Mouse (Mus musculus) heart, adult 2 months (tissue): ENCODE measurements around the gene Scd2. TPM values are rescaled to one million over a fixed set of nuclear protein-coding genes. Genes with fewer than 3 reads are reported as not detected.

Experiments used
- DNase-seq, 2 experiments: peaks; one replicate each; pipeline ENCODE4 v3.0.0; 2021
- H3K27ac ChIP-seq: fragments of 200-600 bp; 2 replicates; pipeline ENCODE4 v1.8.1; 2022
- H3K27me3 ChIP-seq: fragments of 200-500 bp; 2 replicates; pipeline ENCODE4 v1.6.1; 2012; ENCODE audit warnings: mild to moderate bottlenecking, low read length, inconsistent platforms, mixed read lengths; ENCODE audit not compliant: control insufficient read depth, insufficient read depth
- H3K36me3 ChIP-seq: fragments of 200-500 bp; 2 replicates; pipeline ENCODE4 v1.6.1; 2012; ENCODE audit warnings: low read length, inconsistent platforms; ENCODE audit not compliant: control insufficient read depth, insufficient read depth
- H3K4me1 ChIP-seq: fragments of 200-500 bp; 2 replicates; pipeline ENCODE4 v1.6.1; 2011; ENCODE audit warnings: low read length; ENCODE audit not compliant: control insufficient read depth, insufficient read depth
- H3K4me3 ChIP-seq: fragments of 200-600 bp; 2 replicates; pipeline ENCODE4 v1.8.1; 2022
- H3K79me2 ChIP-seq: fragments of 200-500 bp; replicated peaks from 2 replicates; pipeline ENCODE4 v1.6.1; 2012; ENCODE audit warnings: mild to moderate bottlenecking, inconsistent platforms, low read length, moderate library complexity, mixed read lengths; ENCODE audit not compliant: control insufficient read depth, insufficient read depth
- H3K9ac ChIP-seq: fragments of 200-500 bp; 2 replicates; pipeline ENCODE4 v1.6.1; 2012; ENCODE audit warnings: low read depth, mild to moderate bottlenecking, control low read depth, inconsistent platforms, low read length, mixed read lengths
- CTCF ChIP-seq: fragments of 200-600 bp; IDR thresholded peaks from 2 replicates; pipeline ENCODE4 v1.8.1; 2022; ENCODE audit warnings: antibody characterized with exemption, mild to moderate bottlenecking, moderate library complexity
- EP300 ChIP-seq: fragments of 200-500 bp; IDR thresholded peaks from 2 replicates; pipeline ENCODE4 v1.6.1; 2011; ENCODE audit warnings: low read depth, low read length, control low read depth; ENCODE audit not compliant: insufficient read depth
- POLR2A ChIP-seq: fragments of 200-500 bp; IDR thresholded peaks from 2 replicates; pipeline ENCODE4 v1.6.1; 2011; ENCODE audit warnings: mild to moderate bottlenecking, low read depth, low read length, control low read depth; ENCODE audit not compliant: insufficient read depth
- WGBS: fragments of 180-500 bp; shearing (Covaris S2); methylation state at CpG from one replicate; pipeline ENCODE4 v1.1.7; 2018; 5-methylcytosine and 5-hydroxymethylcytosine counted together
- intact Hi-C: fragments of 180-260 bp; cut with DNase I; formaldehyde crosslinking; loops from one replicate; pipeline ENCODE4 v1.15.1; 2025
- polyA plus RNA-seq: library from polyadenylated mRNA; depleted of rRNA; stranded (reverse); fragments of >200 nt; gene quantifications from 2 replicates; pipeline ENCODE4 v1.2.3, GENCODE M21; 2012
- total RNA-seq, 2 experiments: library from RNA; stranded (reverse); gene quantifications; 2 replicates each; pipeline ENCODE4 v1.2.3; 2021

Scd2 gene
- total and polyA plus RNA-seq, 3 experiments = 9.2 to 21.2 (median 12.2) TPM

DNA sequence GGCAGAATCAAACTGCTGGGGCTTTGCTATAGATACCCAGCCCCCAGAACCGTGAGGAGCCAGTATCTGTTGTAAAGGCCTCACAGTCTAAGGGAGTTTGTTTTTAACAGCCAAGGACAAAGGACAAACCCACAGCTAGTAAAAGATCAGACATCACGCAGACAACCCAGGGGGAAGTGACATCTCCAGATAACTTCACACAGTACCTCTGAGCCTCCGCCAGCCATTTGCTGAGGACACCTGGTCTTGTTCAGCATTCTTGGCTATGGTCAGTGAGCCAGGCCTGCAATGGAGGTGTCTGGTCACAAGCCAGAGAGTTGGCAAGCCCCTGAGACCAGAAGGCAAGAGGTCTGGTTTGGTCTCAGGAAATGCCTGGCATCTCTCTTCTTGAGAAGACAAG is 991 bp upstream of the Scd2 start:
- H3K79me2 ChIP-seq = no peaks in the 10 kb centered on the region
- TF ChIP-seq POLR2A = no peak
- TF ChIP-seq CTCF = no peak
- TF ChIP-seq EP300 = no peak
- H3K4me3 ChIP-seq = no peak overlapping the region
- DNase-seq = no peak
- no peaks in the 10 kb centered on the region for H3K36me3 ChIP-seq
- no peak overlapping the region for H3K9ac ChIP-seq
- WGBS = 83% methylated on average over 3 of the region's 3 CpGs
- peaks cover 3% of the 10 kb centered on the region for H3K4me1 ChIP-seq
- no peaks in the 10 kb centered on the region for H3K27me3 ChIP-seq
- intact Hi-C loops = no loop called here
- H3K27ac ChIP-seq = no peak overlapping the region

DNA sequence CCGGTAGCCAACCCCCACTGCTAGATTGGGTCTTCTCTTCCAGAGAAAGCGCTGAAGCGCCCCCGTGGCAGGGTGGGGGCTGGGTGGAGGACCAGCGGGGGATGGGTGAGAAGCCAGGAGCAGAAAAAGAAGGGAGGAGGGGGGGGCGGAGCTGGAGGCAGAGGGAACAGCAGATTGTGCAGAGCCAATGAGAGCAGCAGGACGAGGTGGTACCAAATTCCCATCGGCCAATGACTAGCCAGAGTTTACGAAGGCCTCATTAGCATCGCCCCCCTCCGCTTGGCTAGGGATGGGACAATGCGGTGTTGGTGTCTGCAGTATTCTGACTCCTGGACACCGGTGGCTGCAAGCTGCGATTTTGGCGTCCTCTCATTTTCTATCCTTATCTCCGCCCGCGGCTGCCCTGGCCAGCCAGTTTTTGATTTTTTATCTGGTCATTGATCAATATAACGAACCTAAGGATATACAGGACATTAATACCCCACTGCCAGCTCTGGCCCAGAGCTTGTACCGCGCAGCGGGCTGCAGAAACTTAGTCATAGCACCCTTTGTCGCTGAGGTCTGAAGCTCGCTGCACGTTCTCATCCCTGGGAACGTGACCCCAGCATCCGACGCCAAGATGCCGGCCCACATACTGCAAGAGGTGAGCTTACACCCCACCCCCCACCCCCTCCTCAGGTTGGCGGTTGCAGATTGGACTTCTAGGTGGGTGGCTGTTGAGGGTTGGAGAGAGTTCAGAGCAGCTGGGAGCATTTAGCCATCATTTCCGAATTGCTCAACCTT is 486 bp downstream of the Scd2 start:
- WGBS = 2% methylated on average over 31 of the region's 31 CpGs
- H3K4me1 ChIP-seq = peaks cover 3% of the 10 kb centered on the region
- peak; percentile 82 to 90 for DNase-seq

DNA sequence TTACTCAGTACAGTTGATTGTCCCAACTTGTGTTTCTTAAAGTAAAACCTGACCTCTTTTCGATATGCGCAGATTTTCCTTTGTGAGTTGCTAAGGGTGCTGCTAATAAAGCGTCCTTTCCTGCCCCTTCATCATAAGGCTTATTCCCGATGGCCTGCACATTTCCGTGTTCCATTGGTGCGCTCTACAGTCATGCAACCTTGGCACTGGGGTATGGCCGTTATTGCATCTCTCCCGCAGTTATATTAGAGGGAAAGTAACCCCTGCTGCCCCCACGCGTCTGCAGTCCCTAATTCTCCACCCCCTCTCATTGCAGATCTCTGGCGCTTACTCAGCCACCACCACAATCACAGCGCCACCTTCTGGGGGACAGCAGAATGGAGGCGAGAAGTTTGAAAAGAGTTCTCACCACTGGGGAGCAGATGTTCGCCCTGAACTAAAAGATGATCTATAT is 1.1 kb downstream of the Scd2 start:
- intact Hi-C loops = loop anchor here (1.0 to 5.0 kb wide), 3 partner anchors 49 to 132 kb away; no protein-coding TSS in a partner anchor
- WGBS = 1% methylated on average over 14 of the region's 14 CpGs

More for the DNA sequence above, 486 bp downstream of the Scd2 start:
- Histone ChIP-seq H3K27ac (peak overlapping the region; percentile 53), H3K9ac (peak overlapping the region; percentile 81), H3K27me3 (no peaks in the 10 kb centered on the region), H3K79me2 (no peaks in the 10 kb centered on the region), H3K4me3 (peak overlapping the region; percentile 76), H3K36me3 (no peaks in the 10 kb centered on the region)
- intact Hi-C loops = no loop called here
- TF ChIP-seq EP300 (no peak), CTCF (peak; percentile 31), POLR2A (peak; percentile 94)

DNA sequence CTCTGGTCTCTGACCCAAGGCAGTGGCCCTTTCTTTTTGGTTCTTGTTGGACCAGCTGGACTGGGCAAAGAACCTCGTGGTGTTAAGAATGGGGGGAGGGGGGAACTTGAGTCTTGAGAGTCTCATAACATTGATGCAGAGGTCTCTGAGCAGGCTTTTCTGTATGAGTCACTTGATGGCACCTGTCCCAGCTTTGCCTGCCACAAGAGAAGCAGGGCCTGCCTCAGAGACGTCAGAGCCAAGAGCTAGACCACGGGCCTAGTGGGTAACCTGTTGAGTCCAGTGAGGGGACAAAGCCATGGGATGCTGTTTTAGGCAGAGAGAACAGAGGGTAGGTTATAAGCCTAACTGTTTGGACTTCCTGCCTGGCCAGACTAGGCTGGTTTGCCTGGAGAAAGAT is 1.8 kb downstream of the Scd2 start:
- intact Hi-C loops = loop anchor here (1.0 to 5.0 kb wide), 3 partner anchors 50 to 133 kb away; no protein-coding TSS in a partner anchor
- Histone ChIP-seq H3K27me3 (no peaks in the 10 kb centered on the region), H3K9ac (no peak overlapping the region), H3K27ac (peak overlapping the region; percentile 23), H3K79me2 (no peaks in the 10 kb centered on the region), H3K4me1 (peaks cover 3% of the 10 kb centered on the region), H3K36me3 (no peaks in the 10 kb centered on the region), H3K4me3 (peak overlapping the region; percentile 76; the same call in 1 of the 2 replicates)
- 16% methylated on average over 3 of the region's 3 CpGs for WGBS
- TF ChIP-seq POLR2A (no peak), EP300 (no peak), CTCF (no peak)
- no peak for DNase-seq

More for the DNA sequence above, 1.1 kb downstream of the Scd2 start:
- Histone ChIP-seq H3K79me2 (no peaks in the 10 kb centered on the region), H3K27ac (peak overlapping the region; percentile 53), H3K4me1 (peaks cover 3% of the 10 kb centered on the region), H3K36me3 (no peaks in the 10 kb centered on the region), H3K4me3 (peak overlapping the region; percentile 76), H3K9ac (peak overlapping the region; percentile 81), H3K27me3 (no peaks in the 10 kb centered on the region)
- peak; percentile 87 for DNase-seq
- peak; percentile 90 for TF ChIP-seq CTCF
- peak; percentile 61; the same call in 1 of the 2 replicates for TF ChIP-seq POLR2A
- TF ChIP-seq EP300 = peak; percentile 85; the same call in 1 of the 2 replicates

- H3K4me3 ChIP-seq = no peak overlapping the region
- 11% methylated on average over 4 of the region's 4 CpGs for WGBS
- peak overlapping the region; percentile 20; the same call in 1 of the 2 replicates for H3K27ac ChIP-seq
These were observed 2.3 kb downstream of the Scd2 start for GRCm38 (mm10) chr19:44295741-44296140.

DNA sequence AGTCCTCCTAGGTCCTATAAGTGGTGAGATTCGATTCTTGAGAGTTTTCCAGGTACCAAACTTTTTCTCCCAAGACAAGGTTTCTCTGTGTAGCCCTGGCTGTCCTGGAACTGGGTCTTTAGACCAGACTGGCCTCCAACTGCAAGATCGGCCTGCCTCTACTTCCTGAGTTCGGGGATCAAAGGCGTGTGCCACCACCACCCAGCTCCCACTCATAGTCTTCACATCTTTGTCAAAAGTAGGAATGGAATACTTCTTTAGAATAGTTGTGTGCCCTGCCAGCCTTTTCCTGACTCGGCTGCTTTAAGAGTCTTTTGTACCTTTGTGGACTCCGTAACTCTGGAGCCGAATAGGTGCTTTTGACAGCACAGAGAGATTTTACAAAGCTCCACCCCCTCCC is 2.7 kb downstream of the Scd2 start:
- no peak for TF ChIP-seq EP300
- no peak for TF ChIP-seq CTCF
- no peak for TF ChIP-seq POLR2A
- intact Hi-C loops = loop anchor here (5.0 kb wide), 2 partner anchors 99 to 134 kb away; no protein-coding TSS in a partner anchor
- Histone ChIP-seq H3K4me1 (peaks cover 5% of the 10 kb centered on the region), H3K36me3 (no peaks in the 10 kb centered on the region; the same call in 1 of the 2 replicates), H3K79me2 (no peaks in the 10 kb centered on the region), H3K27me3 (no peaks in the 10 kb centered on the region), H3K9ac (no peak overlapping the region), H3K4me3 (no peak overlapping the region), H3K27ac (no peak overlapping the region)
- 63% methylated on average over 7 of the region's 7 CpGs for WGBS
- DNase-seq = no peak

More at GRCm38 (mm10) chr19:44295741-44296140, 2.3 kb downstream of the Scd2 start:
- Histone ChIP-seq H3K27me3 (no peaks in the 10 kb centered on the region), H3K36me3 (no peaks in the 10 kb centered on the region), H3K4me1 (peaks cover 3% of the 10 kb centered on the region), H3K9ac (no peak overlapping the region), H3K79me2 (no peaks in the 10 kb centered on the region)
- TF ChIP-seq CTCF = no peak; the same call in 1 of the 2 replicates
- TF ChIP-seq EP300 = peak; percentile 81; the same call in 1 of the 2 replicates
- intact Hi-C loops = loop anchor here (1.0 to 5.0 kb wide), 3 partner anchors 50 to 133 kb away; no protein-coding TSS in a partner anchor
- peak; percentile 86 to 87 for DNase-seq
